Mouse (Mus musculus): ENCODE results near the gene Olfr98. TPM values are rescaled to one million over a fixed set of nuclear protein-coding genes. Genes with fewer than 3 reads are reported as not detected.

Olfr98 gene
- polyA plus RNA-seq, 1 experiment from 2014 or later = not detected

DNA sequence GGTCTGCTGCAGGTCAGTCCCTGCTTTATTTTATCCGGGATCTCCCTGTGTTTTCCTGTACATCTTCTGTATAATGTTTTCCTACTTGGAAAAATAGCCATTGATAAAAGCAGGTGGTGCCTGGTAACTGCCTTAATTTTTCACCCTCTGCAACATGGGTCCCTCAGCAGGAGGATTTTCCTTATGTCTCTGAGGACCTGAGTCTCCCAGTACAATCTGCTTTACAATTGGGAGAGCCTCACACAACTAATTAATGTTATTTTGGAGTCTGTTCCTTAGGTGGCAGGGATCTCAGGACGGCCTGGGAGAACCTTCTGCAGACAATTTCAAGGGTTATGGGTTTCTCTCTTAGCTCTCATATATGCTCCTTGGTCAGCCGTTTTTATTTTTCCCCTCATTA, 50.5 kb downstream of the Olfr98 start, which contains the start of gene Olfr95:
Gene Olfr95, minus strand, starts transcription at position 101 of the 400 bp plus-strand sequence.
- Histone ChIP-seq H3K9me3 (ENCODE audit: control insufficient read depth, low read length) (no peaks in the 10 kb centered on the region; the same call in 1 of the 2 replicates), H3K27ac (ENCODE audit: low read depth, low read length) (no peak within 1 kb of the TSS), H3K27me3 (ENCODE audit: control insufficient read depth, insufficient read depth, low read length) (peaks cover 9% of the 10 kb centered on the region; the same call in 1 of the 2 replicates), H3K4me1 (ENCODE audit: control insufficient read depth, insufficient read depth, low read length) (no peaks in the 10 kb centered on the region), H3K4me2 (ENCODE audit: low read depth) (no peak within 1 kb of the TSS), H3K36me3 (ENCODE audit: control insufficient read depth, insufficient read depth, low read length) (no peaks in the 10 kb centered on the region), H3K4me3 (ENCODE audit: low read depth, low read length) (no peak within 1 kb of the TSS), H3K9ac (ENCODE audit: low read length) (no peak within 1 kb of the TSS)
- DNase-seq (ENCODE audit: low spot score) (no peak), ATAC-seq (ENCODE audit: insufficient read depth, low FRiP score, low TSS enrichment) (no peak)
- WGBS = 90% methylated on average over 3 of the region's 3 CpGs

Other genes with a start within 250 kb of the Olfr98 start
- 0.23 and 0.40 TPM in 2 replicates for gene Mog, start 240.4 kb downstream of the Olfr98 start, polyA plus RNA-seq (2014; fragmentation: Nextera tagmentation; extraction: Ambion mirVana)
- 21.3 and 22.7 TPM in 2 replicates for gene Gabbr1, start 217.8 kb downstream of the Olfr98 start, polyA plus RNA-seq (2014; fragmentation: Nextera tagmentation; extraction: Ambion mirVana)
- gene Olfr90, start 175.2 kb downstream of the Olfr98 start, polyA plus RNA-seq (2014; fragmentation: Nextera tagmentation; extraction: Ambion mirVana) = not detected in 2 replicates
- not detected in 2 replicates for gene Olfr91, start 165.5 kb downstream of the Olfr98 start, polyA plus RNA-seq (2014; fragmentation: Nextera tagmentation; extraction: Ambion mirVana)
- not detected in 2 replicates for gene Olfr92, start 143.7 kb downstream of the Olfr98 start, polyA plus RNA-seq (2014; fragmentation: Nextera tagmentation; extraction: Ambion mirVana)
- not detected in 2 replicates for gene Olfr93, start 102.3 kb downstream of the Olfr98 start, polyA plus RNA-seq (2014; fragmentation: Nextera tagmentation; extraction: Ambion mirVana)
- gene Ubd, start 69.9 kb downstream of the Olfr98 start, polyA plus RNA-seq (2014; fragmentation: Nextera tagmentation; extraction: Ambion mirVana) = not detected in 2 replicates
- not detected in 2 replicates for gene Olfr94, start 62.8 kb downstream of the Olfr98 start, polyA plus RNA-seq (2014; fragmentation: Nextera tagmentation; extraction: Ambion mirVana)
- gene Olfr95, start 50.6 kb downstream of the Olfr98 start, polyA plus RNA-seq (2014; fragmentation: Nextera tagmentation; extraction: Ambion mirVana) = not detected in 2 replicates
- gene Olfr96, start 43.6 kb downstream of the Olfr98 start, polyA plus RNA-seq (2014; fragmentation: Nextera tagmentation; extraction: Ambion mirVana) = not detected in 2 replicates
- gene Olfr97, start 26.4 kb downstream of the Olfr98 start, polyA plus RNA-seq (2014; fragmentation: Nextera tagmentation; extraction: Ambion mirVana) = not detected in 2 replicates
- gene H2-M3, start 6.5 kb upstream of the Olfr98 start, polyA plus RNA-seq (2014; fragmentation: Nextera tagmentation; extraction: Ambion mirVana) = 0.66 and 0.89 TPM in 2 replicates
- not detected in 2 replicates for gene Olfr99, start 19.7 kb upstream of the Olfr98 start, polyA plus RNA-seq (2014; fragmentation: Nextera tagmentation; extraction: Ambion mirVana)
- gene Olfr101, start 40.6 kb upstream of the Olfr98 start, polyA plus RNA-seq (2014; fragmentation: Nextera tagmentation; extraction: Ambion mirVana) = not detected in 2 replicates
- not detected in 2 replicates for gene Olfr102, start 53.3 kb upstream of the Olfr98 start, polyA plus RNA-seq (2014; fragmentation: Nextera tagmentation; extraction: Ambion mirVana)
- not detected in 2 replicates for gene Olfr103, start 75.9 kb upstream of the Olfr98 start, polyA plus RNA-seq (2014; fragmentation: Nextera tagmentation; extraction: Ambion mirVana)
- not detected in 2 replicates for gene Olfr104-ps, start 95.8 kb upstream of the Olfr98 start, polyA plus RNA-seq (2014; fragmentation: Nextera tagmentation; extraction: Ambion mirVana)
- not detected in 2 replicates for gene Olfr105-ps, start 115.3 kb upstream of the Olfr98 start, polyA plus RNA-seq (2014; fragmentation: Nextera tagmentation; extraction: Ambion mirVana)
- not detected in 2 replicates for gene Olfr106-ps, start 126.6 kb upstream of the Olfr98 start, polyA plus RNA-seq (2014; fragmentation: Nextera tagmentation; extraction: Ambion mirVana)
- gene Olfr107, start 135.5 kb upstream of the Olfr98 start, polyA plus RNA-seq (2014; fragmentation: Nextera tagmentation; extraction: Ambion mirVana) = not detected in 2 replicates
- gene Olfr108, start 181.7 kb upstream of the Olfr98 start, polyA plus RNA-seq (2014; fragmentation: Nextera tagmentation; extraction: Ambion mirVana) = not detected in 2 replicates
- not detected in 2 replicates for gene Olfr109, start 195.2 kb upstream of the Olfr98 start, polyA plus RNA-seq (2014; fragmentation: Nextera tagmentation; extraction: Ambion mirVana)
- not detected in 2 replicates for gene H2-M2, start 219.8 kb upstream of the Olfr98 start, polyA plus RNA-seq (2014; fragmentation: Nextera tagmentation; extraction: Ambion mirVana)
- gene Olfr110, start 228.7 kb upstream of the Olfr98 start, polyA plus RNA-seq (2014; fragmentation: Nextera tagmentation; extraction: Ambion mirVana) = not detected in 2 replicates
- not detected in 2 replicates for gene Olfr111, start 244.3 kb upstream of the Olfr98 start, polyA plus RNA-seq (2014; fragmentation: Nextera tagmentation; extraction: Ambion mirVana)

All from neural tube, embryonic 11.5 days (tissue).